Mouse (Mus musculus) layer of hippocampus, adult 9-10 months (tissue): ENCODE measurements around the gene Lef1.

Source experiments
- DNase-seq: peaks from one replicate; pipeline ENCODE4 v3.0.0; 2022; ENCODE audit warnings: low spot score

Lef1 gene

DNA sequence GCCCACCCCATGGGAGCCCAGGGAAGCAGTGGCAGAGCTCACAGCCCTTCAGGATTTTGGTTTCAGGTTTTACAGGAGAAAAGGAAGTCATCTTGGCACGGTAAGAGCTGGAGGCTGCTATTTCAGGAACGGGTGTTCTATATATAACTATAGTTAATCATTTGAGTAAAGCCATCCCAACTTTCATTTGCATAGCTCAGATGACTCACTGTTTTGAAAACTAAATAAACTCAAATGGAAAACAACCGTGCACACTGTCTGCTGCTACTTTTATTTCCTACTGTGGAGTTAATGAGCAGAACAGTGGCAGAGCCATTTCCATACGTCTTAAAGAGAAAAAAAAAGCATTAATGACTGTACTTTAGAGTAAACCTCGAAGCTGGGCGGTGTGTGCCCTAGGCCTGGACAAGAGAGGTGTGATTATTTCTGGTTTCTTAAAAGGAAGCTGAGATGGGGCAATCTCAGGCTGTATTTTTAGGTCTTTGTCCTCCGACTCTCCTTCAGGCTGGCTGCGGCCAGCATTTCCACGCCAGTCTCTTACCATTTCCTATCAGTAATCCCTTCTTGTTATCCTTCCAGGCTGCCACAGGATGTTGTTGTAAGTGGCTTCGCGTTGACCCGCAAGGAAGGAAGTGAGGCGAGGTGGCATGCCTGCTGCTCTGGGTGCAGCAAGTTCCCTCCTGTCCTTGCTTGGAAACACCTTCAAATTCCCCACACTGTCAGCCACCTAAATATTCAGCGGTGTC lies 29.2 kb downstream of the Lef1 start:
- no peak for DNase-seq

DNA sequence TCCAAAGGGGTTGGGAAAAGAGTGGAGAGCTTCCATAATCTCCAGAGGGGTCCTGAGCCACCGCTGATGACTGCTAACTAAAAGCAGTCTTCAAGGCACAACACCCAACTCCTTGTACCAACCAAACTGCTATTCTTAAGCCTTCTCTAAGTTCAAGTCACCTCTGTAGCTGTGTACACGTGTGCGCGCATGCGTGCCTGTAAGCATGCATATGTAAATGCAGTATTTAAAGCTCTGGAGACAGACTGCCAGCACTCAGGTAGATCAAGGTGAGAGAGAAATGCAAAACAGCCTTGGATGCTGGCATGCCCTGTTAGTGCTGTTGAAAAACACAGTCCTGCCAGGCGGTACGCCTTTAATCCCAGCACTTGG lies 29.8 kb downstream of the Lef1 start:
- no peak for DNase-seq

DNA sequence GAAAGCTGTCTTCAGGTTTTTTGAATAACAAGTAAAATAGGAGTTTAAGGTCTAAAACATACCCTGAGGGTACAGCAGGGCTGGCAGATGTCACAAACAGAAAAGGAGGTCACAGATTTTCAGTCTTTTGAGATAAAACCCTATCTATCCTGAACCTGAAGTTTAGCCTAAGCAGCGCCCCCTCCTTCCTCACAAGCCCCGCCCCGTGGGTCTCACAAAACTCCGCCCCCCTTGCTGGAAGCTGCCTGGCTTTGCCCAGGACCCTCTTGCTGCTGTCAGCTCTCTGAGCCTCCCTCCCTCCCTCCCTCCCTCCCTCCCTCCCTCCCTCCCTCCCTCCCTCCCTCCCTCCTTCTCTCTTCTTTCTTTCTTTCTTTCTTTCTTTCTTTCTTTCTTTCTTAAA lies 31.3 kb downstream of the Lef1 start:
- DNase-seq, result no peak

GRCm38 (mm10) chr3:131144250-131144649 lies 34.0 kb downstream of the Lef1 start:
- DNase-seq, result no peak

DNA sequence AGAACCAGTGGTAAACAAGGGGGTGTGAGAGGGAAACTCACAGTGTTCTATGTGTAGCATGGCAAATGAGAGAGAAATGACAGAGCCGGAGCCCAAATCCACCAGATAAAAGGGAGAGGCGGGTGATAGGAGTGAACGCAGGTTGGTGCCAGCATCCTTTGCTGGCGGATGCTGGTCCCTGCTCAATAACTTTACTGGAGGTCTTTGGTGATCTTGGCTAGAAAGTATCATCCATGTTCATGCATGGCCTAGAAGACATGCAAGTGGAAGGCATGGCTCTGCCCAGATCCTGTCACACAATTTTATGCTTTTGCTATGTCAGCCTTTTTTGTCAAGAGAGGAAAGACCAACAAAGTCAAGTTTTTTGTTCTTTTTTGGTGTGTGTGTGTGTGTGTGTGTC lies 42.6 kb downstream of the Lef1 start:
- no peak for DNase-seq

GRCm38 (mm10) chr3:131153896-131154295 lies 43.6 kb downstream of the Lef1 start:
- DNase-seq, result no peak

DNA sequence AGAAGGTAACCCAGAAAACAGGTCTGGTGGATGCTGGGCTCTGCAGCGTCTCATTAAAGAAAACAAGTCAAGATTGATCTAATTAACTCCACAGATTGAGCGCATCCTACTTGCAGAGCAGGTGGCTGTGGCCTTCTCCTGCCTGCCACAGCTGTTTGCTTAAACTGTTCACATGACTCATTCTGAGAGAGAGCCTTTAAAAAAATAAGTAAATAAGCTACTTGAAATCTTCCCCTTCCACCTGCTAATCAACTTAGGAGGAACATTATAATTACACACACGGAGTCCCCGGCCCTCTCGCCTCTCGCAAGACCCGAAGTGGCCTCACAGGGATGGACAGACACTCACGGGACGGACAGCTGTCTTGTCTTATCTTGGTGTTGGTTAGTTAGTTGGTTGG lies 44.3 kb downstream of the Lef1 start:
- DNase-seq, result no peak

DNA sequence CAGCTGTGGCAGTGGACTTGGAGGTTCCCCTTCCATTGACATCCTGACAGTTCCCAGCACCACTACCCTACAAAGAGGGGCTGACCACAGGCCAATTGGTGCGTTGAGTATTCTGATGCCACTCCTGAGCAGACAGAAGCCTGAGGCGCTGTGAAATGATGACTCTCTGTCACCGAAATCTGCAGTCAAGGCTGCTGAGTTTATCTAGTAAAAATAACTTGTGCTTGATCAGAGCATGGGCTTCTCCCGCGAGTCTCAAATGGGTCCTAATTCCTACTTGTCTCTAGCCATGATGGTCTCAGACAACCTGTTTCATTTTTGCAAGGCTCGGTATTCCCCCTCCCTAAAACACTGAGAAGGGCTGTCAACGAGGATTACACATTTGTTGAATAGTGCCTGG lies 44.8 kb downstream of the Lef1 start:
- no peak for DNase-seq

GRCm38 (mm10) chr3:131155657-131156056 lies 45.4 kb downstream of the Lef1 start:
- DNase-seq, result no peak

- DNase-seq, result no peak
These were observed 46.1 kb downstream of the Lef1 start for GRCm38 (mm10) chr3:131156377-131156776.

GRCm38 (mm10) chr3:131157471-131157870 lies 47.2 kb downstream of the Lef1 start:
- no peak for DNase-seq

GRCm38 (mm10) chr3:131159204-131159760 lies 49.0 kb downstream of the Lef1 start:
- no peak for DNase-seq

DNA sequence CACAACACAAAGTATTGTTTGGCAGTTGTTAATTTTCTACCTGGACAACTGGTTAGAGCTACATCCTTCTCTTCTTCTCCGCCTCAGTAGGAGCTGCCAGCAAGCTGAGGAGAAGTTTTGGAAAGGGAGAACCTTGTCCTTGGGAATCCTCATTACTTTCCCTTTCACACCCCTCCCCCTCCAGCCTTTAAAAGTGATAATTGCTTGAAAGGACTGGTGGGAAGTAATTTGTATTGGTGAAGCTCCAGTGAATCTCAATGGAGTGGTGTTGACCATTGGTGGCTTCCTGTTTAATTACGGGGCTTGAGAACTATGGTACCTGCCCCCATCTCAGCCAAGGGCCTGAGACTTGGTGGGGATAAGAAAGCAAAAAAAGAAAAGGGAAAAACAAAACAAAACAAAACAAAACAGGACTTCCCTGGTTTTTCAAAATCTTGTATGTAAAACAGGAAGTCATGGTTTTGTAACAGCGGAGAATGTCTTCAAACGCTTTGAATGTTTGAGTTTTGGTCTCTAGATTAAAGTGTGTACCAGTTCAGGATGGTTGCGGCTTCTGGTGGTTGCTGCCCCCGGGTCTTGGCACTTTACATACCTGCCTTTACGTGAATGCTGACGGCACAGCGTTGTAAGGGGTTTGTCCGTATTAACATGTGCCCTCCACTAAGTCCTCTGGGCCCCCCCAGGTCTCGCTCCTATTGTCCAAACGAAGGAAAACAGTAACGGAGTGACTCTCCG lies 49.8 kb downstream of the Lef1 start:
- no peak for DNase-seq

DNA sequence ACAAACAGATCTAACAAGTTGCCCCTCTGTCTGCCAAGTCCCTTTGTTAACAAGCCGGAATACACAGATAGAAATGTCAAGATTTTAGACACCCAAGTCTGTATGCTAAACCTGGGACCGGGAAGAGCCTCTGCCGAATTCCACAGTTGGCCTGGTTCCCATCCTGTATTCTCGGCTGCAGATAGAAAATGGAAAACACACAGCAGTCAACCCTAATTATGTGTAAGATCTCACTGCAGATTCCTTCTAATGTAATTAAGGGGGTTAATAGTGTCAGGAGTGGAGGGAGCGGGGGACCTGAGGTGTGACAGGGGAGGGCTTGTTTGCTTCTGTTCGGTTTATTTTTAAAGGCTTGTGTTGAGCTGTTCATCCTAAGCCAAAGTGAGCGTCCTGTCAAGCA lies 50.6 kb downstream of the Lef1 start:
- no peak for DNase-seq

- DNase-seq, result no peak
These were observed 57.5 kb downstream of the Lef1 start for GRCm38 (mm10) chr3:131167731-131168130.

DNA sequence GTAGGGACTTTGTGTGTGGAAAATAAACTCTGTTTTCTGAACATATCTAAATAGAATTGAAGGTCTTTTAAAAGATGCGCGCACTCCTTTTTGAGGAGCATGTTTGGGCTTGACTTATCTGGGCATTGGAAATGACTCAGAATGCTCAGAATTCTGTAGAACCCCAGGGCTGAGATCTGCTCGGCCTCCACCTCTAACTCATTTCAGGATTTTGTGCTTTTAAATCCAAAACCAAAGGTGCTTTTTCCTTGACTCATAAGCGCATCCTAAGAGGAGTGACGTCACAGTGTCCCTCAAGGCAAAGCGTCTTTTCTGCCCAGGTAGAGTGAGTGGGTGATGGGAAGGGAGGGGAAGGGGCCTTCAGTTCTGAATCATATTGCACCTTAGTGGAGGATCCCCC lies 58.9 kb downstream of the Lef1 start:
- no peak for DNase-seq

DNA sequence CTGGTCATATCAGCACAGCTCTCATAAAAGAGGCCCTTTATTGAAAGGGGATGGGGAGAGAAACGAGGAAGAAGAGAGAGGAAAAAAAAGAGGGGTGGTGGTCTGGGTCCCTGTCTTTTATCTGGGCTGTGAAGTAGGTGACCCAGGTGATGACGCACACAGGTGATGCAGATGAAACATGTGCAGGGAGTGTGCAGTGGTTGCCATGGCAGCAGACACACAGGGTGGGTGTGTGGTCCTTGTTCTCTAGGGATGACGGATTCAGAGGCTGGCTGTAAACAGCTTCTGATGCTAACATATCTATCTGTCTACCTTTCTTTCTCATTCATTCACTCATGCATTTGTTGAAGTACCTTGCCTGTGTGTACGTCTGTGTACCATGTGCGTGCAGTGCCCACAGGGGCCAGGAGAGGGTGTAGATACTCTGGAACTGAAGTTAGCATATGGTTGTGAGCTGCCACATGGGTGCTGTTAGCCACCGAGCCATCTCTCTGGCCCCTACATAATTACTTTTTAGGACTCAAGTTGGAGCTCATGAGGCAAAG lies 59.9 kb downstream of the Lef1 start:
- no peak for DNase-seq

GRCm38 (mm10) chr3:131171292-131171960 lies 61.2 kb downstream of the Lef1 start:
- DNase-seq, result no peak

DNA sequence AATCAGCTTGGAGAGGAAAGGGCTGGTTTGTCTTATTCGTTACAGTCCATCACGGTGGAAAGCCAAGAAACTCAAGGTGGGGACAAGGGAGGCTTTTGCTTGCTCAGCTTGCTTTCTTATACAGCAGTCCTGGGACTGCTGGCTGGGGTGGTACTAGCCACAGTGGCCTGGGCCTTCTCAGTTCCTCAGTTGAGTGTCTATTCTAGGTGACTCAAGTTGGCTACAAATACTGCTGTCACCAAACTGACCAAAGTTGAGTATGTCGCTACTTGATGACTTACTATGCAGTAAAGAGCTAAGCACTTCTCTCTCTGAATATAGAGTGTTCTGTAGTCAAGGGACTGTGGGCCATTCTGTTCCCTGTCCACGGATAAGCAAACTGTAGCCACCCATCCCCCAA lies 62.0 kb downstream of the Lef1 start:
- DNase-seq, result no peak

DNA sequence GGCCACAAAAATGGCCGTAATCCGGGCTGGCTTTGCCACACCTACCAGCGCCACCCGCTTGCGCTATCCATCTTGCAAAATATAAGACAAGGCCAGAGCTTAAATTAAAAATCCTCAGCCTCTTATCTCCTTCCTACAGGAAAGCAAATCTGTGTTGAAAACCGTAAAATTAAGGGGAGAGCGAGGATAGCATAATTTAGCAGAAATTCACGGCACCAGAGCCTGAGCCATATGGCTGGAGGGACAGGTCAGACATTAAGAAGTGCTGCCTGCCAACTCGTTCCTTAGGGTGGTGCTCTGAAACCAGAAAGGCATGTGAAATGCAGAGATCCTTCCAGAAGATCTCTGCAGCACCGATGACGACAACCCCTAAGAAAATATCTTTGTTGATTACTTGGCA lies 70.7 kb downstream of the Lef1 start:
- no peak for DNase-seq

DNA sequence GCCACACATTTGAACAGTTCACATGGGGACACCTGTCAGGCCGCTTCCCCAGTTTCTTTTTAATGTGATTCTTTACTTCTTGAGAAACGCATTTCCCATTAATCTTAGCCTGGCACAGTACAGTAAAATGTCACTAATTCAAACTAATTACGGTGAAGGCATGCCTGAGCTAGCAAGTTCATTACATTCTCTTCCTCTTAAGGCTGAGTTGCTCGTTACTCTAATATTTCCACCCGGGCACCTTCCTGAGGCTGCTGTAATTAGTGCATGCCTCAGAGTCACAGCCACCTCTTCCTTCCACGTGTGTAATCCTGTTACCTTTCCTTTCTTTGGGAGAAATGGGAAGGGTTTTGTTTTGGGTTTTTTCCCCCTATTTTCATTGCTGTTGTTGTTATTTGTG lies 71.9 kb downstream of the Lef1 start:
- DNase-seq, result no peak

DNA sequence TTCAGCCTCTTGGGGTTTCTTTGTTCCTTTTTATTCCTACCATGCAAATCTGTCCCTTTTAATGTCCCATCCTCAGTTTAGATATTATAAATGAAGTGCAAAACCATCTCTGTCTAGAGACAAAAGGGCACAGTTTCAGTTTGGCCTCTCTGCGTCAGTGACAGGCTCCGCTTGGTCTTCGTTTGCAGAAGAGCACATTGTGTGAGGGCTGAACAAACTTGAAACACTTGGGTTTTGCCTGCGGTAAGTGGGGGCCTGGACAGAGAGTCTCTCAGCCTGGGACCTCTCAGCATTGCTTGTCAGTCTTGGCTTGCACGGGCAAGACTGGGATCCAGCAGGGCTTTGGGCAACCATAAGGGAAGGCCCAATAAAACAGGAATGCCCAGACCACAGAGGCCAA lies 75.9 kb downstream of the Lef1 start:
- DNase-seq, result no peak

DNA sequence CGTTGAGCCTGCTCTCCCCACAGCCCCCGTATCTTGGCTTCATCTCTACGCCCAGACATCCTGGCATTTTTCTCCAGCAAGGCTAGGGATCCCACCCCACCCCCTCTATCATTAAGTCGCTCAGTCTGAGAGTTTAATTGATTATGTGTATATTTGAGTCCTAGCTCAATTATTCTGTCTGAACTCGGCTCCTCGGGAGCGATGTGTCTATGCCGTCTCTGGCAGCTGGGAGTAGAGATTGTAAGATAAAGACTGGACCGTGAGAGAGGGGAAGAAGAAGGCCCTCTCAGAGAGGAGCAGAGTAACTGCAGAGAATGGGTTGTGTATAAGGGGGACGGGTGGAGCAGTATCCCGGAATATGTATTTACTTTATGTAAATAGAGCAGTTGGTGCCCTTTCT lies 80.0 kb downstream of the Lef1 start:
- no peak for DNase-seq
